Mouse (Mus musculus) neural tube, embryonic 14.5 days (tissue): ENCODE results near the gene Gm36028. TPM values are rescaled to one million over a fixed set of nuclear protein-coding genes. Genes with fewer than 3 reads are reported as not detected.

ENCODE experiments used
- ATAC-seq: fragments of 200-750 bp; cut with Nextera tagmentation; 2 replicates; pipeline ENCODE4 v1.8.0; 2017; ENCODE audit warnings: low read depth, mild to moderate bottlenecking, moderate TSS enrichment, moderate library complexity
- H3K27ac ChIP-seq: fragments of 300-500 bp; sonication (generic); 2 replicates; pipeline ENCODE4 v1.5.1; 2014; ENCODE audit warnings: low read depth, mild to moderate bottlenecking, control low read depth, low read length, moderate library complexity, mixed read lengths
- H3K27me3 ChIP-seq: fragments of 300-500 bp; sonication (generic); 2 replicates; pipeline ENCODE4 v1.6.1; 2014; ENCODE audit warnings: low read length; ENCODE audit not compliant: control insufficient read depth, insufficient read depth
- H3K36me3 ChIP-seq: fragments of 300-500 bp; sonication (generic); 2 replicates; pipeline ENCODE4 v1.6.1; 2014; ENCODE audit warnings: low read length, mixed read lengths; ENCODE audit not compliant: control insufficient read depth, insufficient read depth
- H3K4me1 ChIP-seq: fragments of 300-500 bp; sonication (generic); 2 replicates; pipeline ENCODE4 v1.6.1; 2014; ENCODE audit warnings: low read length; ENCODE audit not compliant: control insufficient read depth, insufficient read depth
- H3K4me2 ChIP-seq: fragments of 300-500 bp; sonication (generic); 2 replicates; pipeline ENCODE4 v1.6.1; 2014; ENCODE audit warnings: mild to moderate bottlenecking, low read depth, low read length, control low read depth
- H3K4me3 ChIP-seq: fragments of 300-500 bp; sonication (generic); 2 replicates; pipeline ENCODE4 v1.5.1; 2014; ENCODE audit warnings: low read depth, low read length, control low read depth, mixed read lengths
- H3K9ac ChIP-seq: fragments of 300-500 bp; sonication (generic); replicated peaks from 2 replicates; pipeline ENCODE4 v1.6.1; 2014; ENCODE audit warnings: low read depth, mild to moderate bottlenecking, control low read depth, low read length, mixed read lengths
- H3K9me3 ChIP-seq: fragments of 300-500 bp; sonication (generic); 2 replicates; pipeline ENCODE4 v1.6.1; 2016; ENCODE audit warnings: low read length; ENCODE audit not compliant: control insufficient read depth
- WGBS: fragments of 180-500 bp; shearing (Covaris S2); extraction: QIAGEN DNeasy Blood & Tissue Kit; methylation state at CpG from one replicate; pipeline ENCODE4 v1.1.7; 2014; 5-methylcytosine and 5-hydroxymethylcytosine counted together
- polyA plus RNA-seq: library from polyadenylated mRNA; unstranded; fragments of >200 nt; fragmentation: Nextera tagmentation; extraction: Ambion mirVana; gene quantifications from 2 replicates; pipeline ENCODE4 v1.2.1, GENCODE M21; 2014

Gene Gm36028
- polyA plus RNA-seq, 1 experiment from 2014 or later: 0.37 TPM

DNA sequence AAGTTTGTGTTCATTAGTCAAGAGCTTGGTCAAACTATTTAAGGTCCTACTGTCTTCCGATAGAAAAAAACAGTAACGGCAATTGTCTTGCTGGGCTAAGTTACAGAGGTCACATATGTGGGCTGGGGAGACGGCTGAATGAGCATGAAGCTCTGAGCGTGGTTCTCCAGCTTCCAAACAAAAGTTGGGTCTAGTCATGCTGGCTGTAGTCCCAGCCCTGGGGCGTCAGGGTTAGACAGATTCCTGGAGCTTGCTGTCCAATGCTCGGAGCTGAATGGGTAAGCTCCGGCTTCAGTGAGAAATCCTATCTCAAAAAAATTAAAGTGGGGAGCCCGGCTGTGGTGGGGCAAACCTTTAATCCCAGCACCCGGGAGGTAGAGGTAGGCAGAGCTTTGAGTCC is 7.7 kb downstream of the Gm36028 start:
- no peaks in the 10 kb centered on the region for H3K27me3 ChIP-seq
- no peaks in the 10 kb centered on the region for H3K4me1 ChIP-seq
- no peak for ATAC-seq
- H3K36me3 ChIP-seq: no peaks in the 10 kb centered on the region
- no peak overlapping the region for H3K9ac ChIP-seq
- H3K9me3 ChIP-seq: no peaks in the 10 kb centered on the region
- no peak overlapping the region for H3K27ac ChIP-seq
- no peak overlapping the region for H3K4me2 ChIP-seq
- 73% methylated on average over 9 of the region's 9 CpGs for WGBS
- no peak overlapping the region for H3K4me3 ChIP-seq

DNA sequence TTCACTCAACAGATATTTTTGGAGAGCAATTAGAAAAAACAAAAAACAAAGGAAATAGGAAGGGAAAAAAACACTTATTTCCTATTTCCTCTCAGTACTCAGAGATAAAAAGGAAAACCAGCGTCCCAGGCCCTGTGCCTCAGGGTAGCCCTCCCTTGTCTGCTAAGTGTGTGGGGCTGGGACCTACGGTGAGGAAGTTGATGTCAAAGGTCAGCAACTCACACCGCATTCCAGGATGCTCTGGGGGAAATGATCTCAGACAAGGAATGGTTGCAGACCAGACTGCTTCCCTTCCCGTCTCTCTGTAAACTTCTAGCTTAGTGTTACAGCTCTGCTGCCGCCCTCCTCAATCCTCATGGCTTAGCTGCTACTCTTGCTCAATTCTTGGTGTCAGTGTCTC is 9.6 kb downstream of the Gm36028 start:
- no peak overlapping the region for H3K4me3 ChIP-seq
- H3K4me1 ChIP-seq: no peaks in the 10 kb centered on the region
- no peaks in the 10 kb centered on the region for H3K9me3 ChIP-seq
- H3K27ac ChIP-seq: no peak overlapping the region
- H3K36me3 ChIP-seq: no peaks in the 10 kb centered on the region
- ATAC-seq: no peak
- 54% methylated on average over 5 of the region's 5 CpGs for WGBS
- H3K9ac ChIP-seq: no peak overlapping the region
- no peaks in the 10 kb centered on the region for H3K27me3 ChIP-seq
- no peak overlapping the region for H3K4me2 ChIP-seq

DNA sequence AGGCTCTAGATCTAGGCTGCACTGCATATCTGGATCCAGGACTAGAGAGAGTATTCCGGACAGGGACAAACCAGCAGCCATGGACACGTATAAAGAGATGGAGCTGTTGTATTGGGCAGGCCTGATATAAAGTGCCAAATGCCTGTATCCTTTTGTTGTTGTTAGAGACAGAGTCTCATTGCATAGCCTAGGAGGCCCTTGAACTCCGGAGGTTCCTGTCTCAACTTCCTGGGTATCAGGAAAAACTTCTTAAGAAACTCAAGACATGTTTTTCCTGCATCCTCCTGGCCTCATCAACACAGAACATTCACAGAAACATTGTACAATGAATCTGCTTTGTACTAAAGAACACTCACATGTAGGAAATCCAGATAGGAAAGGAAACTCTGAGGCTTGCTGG is 13.9 kb downstream of the Gm36028 start:
- Histone ChIP-seq H3K27me3 (no peaks in the 10 kb centered on the region), H3K27ac (no peak overlapping the region), H3K36me3 (no peaks in the 10 kb centered on the region), H3K4me3 (no peak overlapping the region), H3K4me2 (no peak overlapping the region), H3K4me1 (no peaks in the 10 kb centered on the region), H3K9me3 (no peaks in the 10 kb centered on the region), H3K9ac (no peak overlapping the region)
- no peak for ATAC-seq
- WGBS: 89% methylated on average over 3 of the region's 3 CpGs

GRCm38 (mm10) chr16:37845202-37845925 is 15.6 kb downstream of the Gm36028 start:
- H3K36me3 ChIP-seq: no peaks in the 10 kb centered on the region
- no peak for ATAC-seq
- no peaks in the 10 kb centered on the region for H3K27me3 ChIP-seq
- no peaks in the 10 kb centered on the region for H3K9me3 ChIP-seq
- H3K4me2 ChIP-seq: no peak overlapping the region
- 87% methylated on average over 7 of the region's 7 CpGs for WGBS
- no peak overlapping the region for H3K4me3 ChIP-seq
- no peak overlapping the region for H3K9ac ChIP-seq
- no peaks in the 10 kb centered on the region for H3K4me1 ChIP-seq
- no peak overlapping the region for H3K27ac ChIP-seq

GRCm38 (mm10) chr16:37843740-37844139 is 17.2 kb downstream of the Gm36028 start:
- ATAC-seq: no peak
- H3K27ac ChIP-seq: no peak overlapping the region
- H3K4me1 ChIP-seq: no peaks in the 10 kb centered on the region
- no peaks in the 10 kb centered on the region for H3K36me3 ChIP-seq
- no peaks in the 10 kb centered on the region for H3K9me3 ChIP-seq
- 91% methylated on average over 12 of the region's 12 CpGs for WGBS
- no peaks in the 10 kb centered on the region for H3K27me3 ChIP-seq
- H3K9ac ChIP-seq: no peak overlapping the region
- H3K4me3 ChIP-seq: no peak overlapping the region
- H3K4me2 ChIP-seq: no peak overlapping the region

DNA sequence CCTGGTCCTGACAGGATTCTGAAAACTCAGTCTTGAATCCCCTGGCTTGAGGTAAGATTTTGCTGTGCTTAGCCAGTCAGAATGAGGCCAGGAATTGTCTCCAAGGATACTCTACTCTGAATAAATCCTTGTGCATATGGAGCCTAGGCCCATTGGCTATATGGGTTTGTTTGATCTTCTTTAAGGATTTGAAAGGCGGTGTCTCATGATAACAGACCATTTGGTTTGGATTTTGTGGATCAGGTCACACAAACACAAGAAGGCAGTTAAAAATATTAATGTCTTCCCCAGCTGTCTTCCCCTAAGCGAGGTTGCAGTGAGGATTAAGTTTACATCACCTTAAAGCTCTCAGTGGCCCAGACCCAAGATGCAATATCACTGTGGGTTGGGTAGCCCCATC is 18.5 kb downstream of the Gm36028 start:
- no peak overlapping the region for H3K4me3 ChIP-seq
- 80% methylated on average over 2 of the region's 2 CpGs for WGBS
- no peak overlapping the region for H3K4me2 ChIP-seq
- no peaks in the 10 kb centered on the region for H3K27me3 ChIP-seq
- no peaks in the 10 kb centered on the region for H3K4me1 ChIP-seq
- no peak overlapping the region for H3K27ac ChIP-seq
- no peaks in the 10 kb centered on the region for H3K9me3 ChIP-seq
- no peak for ATAC-seq
- H3K9ac ChIP-seq: no peak overlapping the region
- H3K36me3 ChIP-seq: no peaks in the 10 kb centered on the region

- Histone ChIP-seq H3K4me3 (no peak overlapping the region), H3K9ac (no peak overlapping the region), H3K4me1 (no peaks in the 10 kb centered on the region), H3K4me2 (no peak overlapping the region), H3K36me3 (no peaks in the 10 kb centered on the region), H3K9me3 (no peaks in the 10 kb centered on the region), H3K27ac (no peak overlapping the region), H3K27me3 (no peaks in the 10 kb centered on the region)
- WGBS: 72% methylated on average over 3 of the region's 3 CpGs
- no peak for ATAC-seq
These were observed 23.4 kb downstream of the Gm36028 start for GRCm38 (mm10) chr16:37837571-37837970.

DNA sequence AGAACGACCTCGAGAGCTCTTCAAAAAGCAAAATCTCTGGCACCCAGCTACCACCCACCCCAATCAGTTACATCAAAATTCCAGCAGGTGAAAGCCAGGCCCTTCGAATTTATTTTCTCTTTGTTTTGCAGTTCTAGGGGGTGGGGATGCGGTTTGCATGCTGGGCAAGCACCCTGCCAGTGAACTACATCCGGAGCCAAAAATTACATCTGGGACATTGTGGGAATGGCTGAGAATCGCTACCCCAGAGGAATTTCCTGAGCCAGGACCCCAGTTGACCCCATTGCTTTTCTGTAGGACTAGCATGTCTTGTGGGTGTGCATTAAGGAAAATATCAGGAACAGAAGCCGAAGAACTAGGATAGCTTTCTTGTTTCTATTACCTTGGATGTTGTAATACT is 29.9 kb downstream of the Gm36028 start:
- Histone ChIP-seq H3K4me1 (no peaks in the 10 kb centered on the region), H3K27ac (no peak overlapping the region), H3K4me2 (no peak overlapping the region), H3K9ac (no peak overlapping the region), H3K36me3 (peaks cover 16% of the 10 kb centered on the region; the same call in 1 of the 2 replicates), H3K4me3 (no peak overlapping the region), H3K27me3 (no peaks in the 10 kb centered on the region), H3K9me3 (no peaks in the 10 kb centered on the region)
- WGBS: 81% methylated on average over 7 of the region's 7 CpGs
- ATAC-seq: no peak

GRCm38 (mm10) chr16:37826286-37826685 is 34.7 kb downstream of the Gm36028 start:
- H3K9ac ChIP-seq: no peak overlapping the region
- no peaks in the 10 kb centered on the region for H3K4me1 ChIP-seq
- H3K36me3 ChIP-seq: peaks cover 23% of the 10 kb centered on the region; the same call in 1 of the 2 replicates
- no peak overlapping the region for H3K27ac ChIP-seq
- no peak overlapping the region for H3K4me2 ChIP-seq
- no peak overlapping the region for H3K4me3 ChIP-seq
- no peaks in the 10 kb centered on the region for H3K27me3 ChIP-seq
- ATAC-seq: no peak
- 96% methylated on average over 3 of the region's 3 CpGs for WGBS
- no peaks in the 10 kb centered on the region for H3K9me3 ChIP-seq
